Mouse (Mus musculus): ENCODE results near the gene Peak1. TPM values are rescaled to one million over a fixed set of nuclear protein-coding genes. Genes with fewer than 3 reads are reported as not detected.
A peak's percentile ranks its signal among the peaks of the same experiment; 100 is the strongest.

Gene Peak1
- total RNA-seq, 4 experiments from 2014 or later = 54.2 to 77.2 (median 64.8) TPM

DNA sequence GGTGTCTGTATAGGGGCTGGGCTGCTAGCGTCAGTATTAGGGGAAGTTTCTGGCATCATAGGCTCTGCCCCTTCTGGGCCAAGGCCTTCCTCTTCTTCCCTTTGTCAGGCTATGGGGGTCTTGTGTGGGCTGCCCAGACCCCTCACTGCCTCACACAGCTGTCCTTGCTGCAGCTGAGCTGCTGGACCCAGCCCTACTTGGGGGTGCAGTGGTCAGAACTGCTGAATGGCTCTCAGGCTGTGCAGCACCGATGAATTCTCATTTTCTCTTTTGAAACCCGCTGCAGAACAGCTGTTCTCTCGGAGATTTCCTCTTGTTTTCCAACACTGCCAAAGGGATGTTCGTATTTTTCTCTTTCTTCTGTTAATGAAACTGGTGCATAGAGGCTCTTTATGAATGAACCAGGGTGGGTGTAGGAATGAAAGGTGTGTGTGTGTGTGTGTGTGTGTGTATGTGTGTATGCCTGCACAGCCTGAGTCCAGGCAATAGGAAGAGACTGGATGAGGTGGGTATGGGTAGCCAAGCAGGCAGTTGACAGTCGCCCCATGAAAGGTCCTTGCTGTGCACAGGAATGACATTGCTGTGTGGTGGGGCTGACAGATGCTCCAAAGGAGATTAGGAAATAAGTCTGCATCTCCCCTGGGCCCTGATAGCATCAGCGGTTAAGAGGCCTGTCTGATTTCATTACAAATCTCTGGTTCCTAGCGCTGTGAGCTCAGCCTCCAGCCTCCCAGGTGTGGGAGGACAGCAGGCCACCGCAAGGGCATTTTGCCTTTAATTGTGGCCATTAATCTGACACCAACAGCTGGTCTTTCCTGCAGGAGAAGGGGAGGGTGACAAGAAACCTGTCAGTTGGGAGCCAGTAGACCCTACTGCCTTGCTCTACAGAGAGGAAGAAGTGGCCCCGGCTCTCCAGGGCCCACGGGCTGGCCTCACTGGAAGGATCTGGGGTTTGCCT, 226.1 kb downstream of the Peak1 start:
- no peak for DNase-seq

- no peak for DNase-seq
Observed at GRCm38 (mm10) chr9:56180118-56180781, 237.6 kb downstream of the Peak1 start.

GRCm38 (mm10) chr9:56179416-56180117, 238.3 kb downstream of the Peak1 start:
- DNase-seq = no peak

DNA sequence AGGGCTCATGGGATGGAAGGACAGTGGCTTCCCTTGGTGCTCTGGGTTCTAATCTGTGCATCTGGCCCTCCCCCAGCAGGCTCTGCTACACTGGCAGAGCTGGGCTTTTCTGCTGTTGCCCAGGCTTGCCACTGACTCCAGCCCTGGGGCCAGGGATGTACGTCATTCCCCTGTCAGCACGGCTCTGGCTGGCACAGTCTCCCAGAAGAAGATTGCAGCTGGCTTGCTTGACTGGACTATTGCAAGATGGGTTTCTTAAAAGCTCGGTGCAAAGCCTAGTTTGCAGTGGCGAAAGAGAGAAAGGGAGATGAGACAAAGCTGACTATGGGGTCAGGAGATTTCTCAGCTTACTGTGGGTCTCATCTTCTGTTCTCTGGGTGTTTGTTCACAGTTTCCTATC, 240.5 kb downstream of the Peak1 start:
- peak; percentile 16 for DNase-seq

DNA sequence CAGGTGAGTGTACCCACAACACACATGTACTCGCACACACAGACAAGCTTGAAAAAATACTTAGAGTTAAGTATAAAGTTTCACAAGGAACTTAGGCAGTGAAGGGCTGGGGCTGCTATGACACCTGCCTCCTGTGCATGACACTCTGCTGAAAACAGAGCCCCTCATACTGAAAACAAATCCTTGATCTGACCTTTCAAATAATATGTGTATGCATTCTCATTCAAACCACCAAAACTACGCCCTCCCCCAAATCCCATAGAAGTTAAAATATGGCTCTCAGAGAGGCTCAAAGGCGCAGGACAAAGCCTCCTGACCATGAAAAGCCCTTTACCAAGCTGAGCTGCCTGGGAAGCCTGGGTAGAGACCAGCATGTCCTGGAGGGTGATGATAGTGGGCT, 242.6 kb downstream of the Peak1 start:
- DNase-seq = no peak

DNA sequence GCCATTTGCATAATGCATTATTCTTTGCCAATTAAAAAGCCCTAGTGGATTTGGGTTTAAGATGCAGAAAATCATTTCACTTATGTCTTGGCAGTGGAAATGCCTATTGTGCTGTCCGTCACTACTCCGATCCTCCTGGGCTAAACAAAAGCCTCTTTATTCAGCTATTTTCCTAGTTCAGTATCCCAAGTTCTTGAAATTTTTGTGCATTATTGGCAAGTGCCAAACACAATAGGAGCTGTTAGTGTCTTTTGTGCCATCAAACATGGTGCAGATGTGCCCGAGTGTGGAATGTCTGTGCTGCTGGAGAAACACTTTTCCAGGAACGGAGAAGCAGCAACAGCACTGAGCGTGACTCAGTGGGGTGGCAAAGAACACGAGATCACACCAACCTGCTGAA, 250.2 kb downstream of the Peak1 start:
- no peak for DNase-seq

DNA sequence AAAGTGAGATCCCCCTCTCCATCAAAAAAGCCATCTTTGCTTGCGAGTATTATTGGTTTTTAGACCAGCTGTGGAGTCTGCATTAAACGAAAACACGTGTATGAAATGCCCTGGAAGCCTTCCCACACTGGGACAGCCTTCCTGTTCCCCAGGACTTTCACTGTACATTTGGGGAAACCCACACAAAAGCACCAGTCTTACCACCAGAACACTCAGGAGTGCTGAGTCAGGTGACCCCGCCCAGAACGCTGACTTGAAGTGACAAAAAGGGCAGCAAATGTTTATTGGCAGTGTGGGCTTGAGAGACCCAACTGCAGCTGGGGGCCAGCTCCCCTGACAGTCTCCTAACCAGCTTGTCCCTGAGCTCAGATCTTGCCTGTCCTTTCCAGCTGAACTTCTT, 251.7 kb downstream of the Peak1 start:
- DNase-seq = no peak

DNA sequence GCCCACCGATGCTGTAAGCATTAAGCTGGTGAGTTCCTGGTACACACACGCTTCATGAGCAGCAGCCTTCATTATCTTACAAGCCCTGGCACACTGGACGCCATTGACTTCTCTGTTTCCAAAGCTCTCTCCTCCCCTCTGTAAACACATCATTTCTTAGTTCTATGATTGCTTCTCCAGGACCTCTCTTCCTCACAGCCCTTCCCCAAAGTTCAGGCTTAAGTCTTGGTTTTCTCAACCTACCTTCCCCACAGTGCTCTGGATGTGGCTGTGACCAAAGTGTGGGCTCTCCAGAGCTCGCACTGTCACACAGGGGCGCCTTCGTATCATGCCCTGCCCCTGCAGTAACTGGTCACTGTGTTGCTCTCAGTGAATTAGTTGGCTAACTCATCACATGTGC, 252.5 kb downstream of the Peak1 start, which contains the start of gene Tspan3:
Gene Tspan3 (minus strand): TSS at position 101 of the 400 bp plus-strand sequence.
- DNase-seq = no peak

- DNase-seq = peak; percentile 80
Observed at GRCm38 (mm10) chr9:56160341-56161141, 257.3 kb downstream of the Peak1 start.

GRCm38 (mm10) chr9:56159456-56159855, 258.4 kb downstream of the Peak1 start:
- no peak for DNase-seq

- DNase-seq = no peak
Observed at GRCm38 (mm10) chr9:56158077-56158476, 259.8 kb downstream of the Peak1 start.

- no peak for DNase-seq
Observed at GRCm38 (mm10) chr9:56154572-56154971, 263.3 kb downstream of the Peak1 start.

DNA sequence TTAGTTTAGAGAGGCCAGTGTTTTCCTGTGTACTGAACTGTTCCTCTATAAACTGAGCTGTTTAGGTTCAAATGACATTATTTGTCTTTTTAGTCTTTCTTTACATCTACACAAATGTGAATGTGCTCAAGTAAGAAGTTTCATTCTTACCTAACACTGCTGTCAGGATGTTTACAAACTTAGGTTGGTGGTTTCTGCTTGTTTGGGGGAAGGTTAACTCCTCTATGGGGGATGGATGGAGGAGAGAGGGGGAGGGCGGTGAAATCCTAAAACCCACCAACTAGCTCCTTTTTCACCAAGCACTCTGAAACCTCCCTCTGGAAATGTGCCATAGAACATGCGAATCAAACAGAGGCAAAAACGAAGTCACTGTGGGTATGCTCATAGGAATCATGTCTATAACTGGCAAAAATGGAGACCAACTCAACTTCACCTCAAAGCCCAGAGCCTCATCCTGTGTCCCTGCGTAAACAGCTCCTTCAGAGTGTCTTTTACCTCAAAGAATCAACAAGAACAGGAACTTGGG, 265.3 kb downstream of the Peak1 start:
- no peak for DNase-seq

DNA sequence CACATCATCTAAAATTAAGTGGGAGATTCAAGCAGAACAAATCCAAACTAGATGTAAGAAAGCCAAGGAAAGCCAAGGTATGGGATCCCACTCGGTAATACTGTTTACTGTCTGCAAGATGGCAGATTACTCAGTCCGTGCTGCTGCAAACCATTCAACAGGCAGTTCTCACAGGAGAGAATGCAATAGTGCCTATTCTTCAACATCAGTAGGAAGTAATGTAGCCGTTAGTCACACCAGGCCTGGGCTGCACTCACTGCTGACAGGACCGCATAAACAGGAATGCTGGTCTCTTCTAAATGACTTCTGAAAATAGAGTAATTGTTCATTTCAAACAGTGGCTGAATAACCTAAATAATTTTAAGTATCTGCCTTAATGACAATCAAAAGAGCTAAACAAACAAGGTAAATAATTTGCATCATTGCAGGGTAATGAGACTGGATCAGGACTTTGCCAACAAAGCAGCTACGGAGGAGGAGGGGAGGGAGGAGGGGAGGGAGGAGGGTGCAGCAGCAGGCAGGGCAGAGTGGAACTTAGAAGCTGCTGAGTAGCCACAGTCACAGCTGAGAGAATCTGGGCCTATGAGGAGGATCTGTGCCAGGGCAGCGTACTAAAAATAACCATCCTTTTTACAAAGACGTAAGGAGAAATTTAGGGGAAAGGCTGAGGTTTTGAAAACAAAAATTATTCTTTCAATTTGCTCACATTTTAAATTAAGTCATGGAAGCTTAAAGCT, 266.0 kb downstream of the Peak1 start:
- DNase-seq = no peak

Small RNAs within 50 kb of the gene (microRNA-seq; reads per million reads assigned to microRNA genes)
- 0.67 to 1.2 reads per million in 2 experiments for gene Gm24270

Other genes with a start within 250 kb of the Peak1 start
- gene Hmg20a, start 542 bp upstream of the Peak1 start, total RNA-seq (2022) = 10 to 100 TPM; 48.6 to 62.3 (median 54.7) TPM

Measured in adrenal gland, adult 8-10 months (tissue).